Mouse (Mus musculus) hindlimb bud, embryonic 11.5 days (tissue): Measurements from ENCODE around the gene C77080.

Source experiments
- DNase-seq: peaks from one replicate; pipeline ENCODE4 v3.0.0-alpha.2; 2012; ENCODE audit warnings: low read depth, low spot score; ENCODE audit errors: extremely low spot score

The C77080 gene

GRCm38 (mm10) chr4:129268698-129269097 is 7.5 kb upstream of the C77080 start:
- DNase-seq, result no peak

GRCm38 (mm10) chr4:129266821-129267220 is 5.6 kb upstream of the C77080 start:
- DNase-seq, result no peak

GRCm38 (mm10) chr4:129266191-129266590 is 5.0 kb upstream of the C77080 start:
- no peak for DNase-seq

- no peak for DNase-seq
These were observed 2.2 kb upstream of the C77080 start for GRCm38 (mm10) chr4:129263225-129264021.

GRCm38 (mm10) chr4:129260678-129261077 is 526 bp downstream of the C77080 start:
- no peak for DNase-seq

- DNase-seq, result no peak
These were observed 2.1 kb downstream of the C77080 start for GRCm38 (mm10) chr4:129259101-129259500.

GRCm38 (mm10) chr4:129256450-129257380 is 4.5 kb downstream of the C77080 start:
- no peak for DNase-seq

GRCm38 (mm10) chr4:129254571-129254970 is 6.6 kb downstream of the C77080 start:
- no peak for DNase-seq

GRCm38 (mm10) chr4:129252492-129252891 is 8.7 kb downstream of the C77080 start:
- DNase-seq, result no peak

- no peak for DNase-seq
These were observed 9.6 kb downstream of the C77080 start for GRCm38 (mm10) chr4:129251482-129252125.

- no peak for DNase-seq
These were observed 10.3 kb downstream of the C77080 start for GRCm38 (mm10) chr4:129250759-129251481.

GRCm38 (mm10) chr4:129249288-129249687 is 11.9 kb downstream of the C77080 start:
- DNase-seq, result no peak

- DNase-seq, result no peak
These were observed 12.9 kb downstream of the C77080 start for GRCm38 (mm10) chr4:129248243-129248767.

GRCm38 (mm10) chr4:129247381-129248242 is 13.6 kb downstream of the C77080 start:
- DNase-seq, result no peak

GRCm38 (mm10) chr4:129246360-129247301 is 14.6 kb downstream of the C77080 start:
- DNase-seq, result no peak

GRCm38 (mm10) chr4:129244802-129245201 is 16.4 kb downstream of the C77080 start:
- no peak for DNase-seq

- DNase-seq, result no peak
These were observed 18.4 kb downstream of the C77080 start for GRCm38 (mm10) chr4:129242761-129243160.

GRCm38 (mm10) chr4:129242327-129242726 is 18.9 kb downstream of the C77080 start:
- DNase-seq, result no peak
